Mouse (Mus musculus) embryonic facial prominence, embryonic 12.5 days (tissue): Measurements from ENCODE around the gene Pde8a. TPM values are rescaled to one million over a fixed set of nuclear protein-coding genes. Genes with fewer than 3 reads are reported as not detected.

Source experiments
- ATAC-seq: fragments of 200-750 bp; cut with Nextera tagmentation; 2 replicates; pipeline ENCODE4 v1.8.0; 2017; ENCODE audit not compliant: insufficient number of reproducible peaks, insufficient read depth, low FRiP score, low TSS enrichment
- H3K27ac ChIP-seq: fragments of 300-500 bp; sonication (generic); 2 replicates; pipeline ENCODE4 v1.5.1; 2016; ENCODE audit warnings: mild to moderate bottlenecking
- H3K27me3 ChIP-seq: fragments of 300-500 bp; sonication (generic); 2 replicates; pipeline ENCODE4 v1.6.1; 2016; ENCODE audit warnings: mild to moderate bottlenecking, moderate library complexity
- H3K36me3 ChIP-seq: fragments of 300-500 bp; sonication (generic); 2 replicates; pipeline ENCODE4 v1.6.1; 2016; ENCODE audit warnings: mild to moderate bottlenecking
- H3K4me1 ChIP-seq: fragments of 300-500 bp; sonication (generic); 2 replicates; pipeline ENCODE4 v1.6.1; 2016
- H3K4me2 ChIP-seq: fragments of 300-500 bp; sonication (generic); replicated peaks from 2 replicates; pipeline ENCODE4 v1.6.1; 2016; ENCODE audit warnings: mild to moderate bottlenecking, moderate library complexity
- H3K4me3 ChIP-seq: fragments of 300-500 bp; sonication (generic); 2 replicates; pipeline ENCODE4 v1.5.1; 2016; ENCODE audit warnings: mild to moderate bottlenecking
- H3K9ac ChIP-seq: fragments of 300-500 bp; sonication (generic); 2 replicates; pipeline ENCODE4 v1.6.1; 2016; ENCODE audit warnings: mild to moderate bottlenecking, moderate library complexity
- H3K9me3 ChIP-seq: fragments of 300-500 bp; sonication (generic); 2 replicates; pipeline ENCODE4 v1.6.1; 2016; ENCODE audit warnings: mild to moderate bottlenecking, moderate library complexity
- WGBS: fragments of 180-500 bp; shearing (Covaris S2); methylation state at CpG from one replicate; pipeline ENCODE4 v1.1.7; 2016; 5-methylcytosine and 5-hydroxymethylcytosine counted together
- polyA plus RNA-seq: library from polyadenylated mRNA; unstranded; fragments of >200 nt; fragmentation: Nextera tagmentation; extraction: Ambion mirVana; gene quantifications from 2 replicates; pipeline ENCODE4 v1.2.1, GENCODE M21; 2016

Gene Pde8a
- polyA plus RNA-seq, 1 experiment from 2014 or later, result 5.7 TPM

- Histone ChIP-seq H3K27me3 (no peaks in the 10 kb centered on the region), H3K4me3 (no peak overlapping the region), H3K4me2 (no peak overlapping the region), H3K27ac (no peak overlapping the region), H3K36me3 (no peaks in the 10 kb centered on the region), H3K4me1 (no peaks in the 10 kb centered on the region), H3K9ac (no peak overlapping the region), H3K9me3 (no peaks in the 10 kb centered on the region)
- WGBS, result 83% methylated on average over 5 of the region's 5 CpGs
- no peak for ATAC-seq
These were observed 108.4 kb downstream of the Pde8a start for GRCm38 (mm10) chr7:81321776-81322175.

GRCm38 (mm10) chr7:81326043-81326442, 112.6 kb downstream of the Pde8a start:
- Histone ChIP-seq H3K27me3 (no peaks in the 10 kb centered on the region), H3K4me3 (no peak overlapping the region), H3K27ac (no peak overlapping the region), H3K4me1 (no peaks in the 10 kb centered on the region), H3K4me2 (no peak overlapping the region), H3K9ac (no peak overlapping the region), H3K9me3 (no peaks in the 10 kb centered on the region), H3K36me3 (0 out of 2 replicates have a peak, but pooled peaks cover 10% of the 10 kb centered on the region)
- no peak for ATAC-seq
- WGBS, result 87% methylated on average over 12 of the region's 12 CpGs

GRCm38 (mm10) chr7:81326859-81327258, 113.5 kb downstream of the Pde8a start:
- WGBS, result 86% methylated on average over 6 of the region's 6 CpGs
- H3K27ac ChIP-seq, result no peak overlapping the region
- no peaks in the 10 kb centered on the region for H3K27me3 ChIP-seq
- H3K36me3 ChIP-seq, result 0 out of 2 replicates have a peak, but pooled peaks cover 10% of the 10 kb centered on the region
- ATAC-seq, result no peak
- no peak overlapping the region for H3K9ac ChIP-seq
- no peak overlapping the region for H3K4me3 ChIP-seq
- no peaks in the 10 kb centered on the region for H3K4me1 ChIP-seq
- no peak overlapping the region for H3K4me2 ChIP-seq
- H3K9me3 ChIP-seq, result no peaks in the 10 kb centered on the region

GRCm38 (mm10) chr7:81327661-81328060, 114.3 kb downstream of the Pde8a start:
- H3K9me3 ChIP-seq, result no peaks in the 10 kb centered on the region
- H3K9ac ChIP-seq, result no peak overlapping the region
- no peak overlapping the region for H3K4me2 ChIP-seq
- H3K27me3 ChIP-seq, result no peaks in the 10 kb centered on the region
- 79% methylated on average over 10 of the region's 10 CpGs for WGBS
- H3K4me3 ChIP-seq, result no peak overlapping the region
- H3K4me1 ChIP-seq, result no peaks in the 10 kb centered on the region
- H3K27ac ChIP-seq, result no peak overlapping the region
- H3K36me3 ChIP-seq, result peaks cover 15% of the 10 kb centered on the region
- ATAC-seq, result no peak

GRCm38 (mm10) chr7:81330767-81331166, 117.4 kb downstream of the Pde8a start:
- Histone ChIP-seq H3K9me3 (no peaks in the 10 kb centered on the region), H3K36me3 (peaks cover 26% of the 10 kb centered on the region), H3K9ac (no peak overlapping the region), H3K4me1 (no peaks in the 10 kb centered on the region), H3K27ac (no peak overlapping the region), H3K27me3 (no peaks in the 10 kb centered on the region), H3K4me3 (no peak overlapping the region), H3K4me2 (no peak overlapping the region)
- 29% methylated on average over 3 of the region's 3 CpGs for WGBS
- no peak for ATAC-seq

GRCm38 (mm10) chr7:81331851-81332250, 118.5 kb downstream of the Pde8a start:
- 85% methylated on average over 7 of the region's 7 CpGs for WGBS
- Histone ChIP-seq H3K27me3 (no peaks in the 10 kb centered on the region), H3K4me1 (no peaks in the 10 kb centered on the region), H3K36me3 (peaks cover 26% of the 10 kb centered on the region), H3K4me3 (no peak overlapping the region), H3K4me2 (no peak overlapping the region), H3K9ac (no peak overlapping the region), H3K27ac (no peak overlapping the region), H3K9me3 (no peaks in the 10 kb centered on the region)
- ATAC-seq, result no peak

- Histone ChIP-seq H3K4me3 (no peak overlapping the region), H3K9ac (no peak overlapping the region), H3K27me3 (no peaks in the 10 kb centered on the region), H3K4me2 (no peak overlapping the region), H3K27ac (peak overlapping the region; percentile 61), H3K4me1 (no peaks in the 10 kb centered on the region), H3K9me3 (no peaks in the 10 kb centered on the region), H3K36me3 (peaks cover 50% of the 10 kb centered on the region)
- ATAC-seq, result no peak
- WGBS, result 71% methylated on average over 18 of the region's 18 CpGs
These were observed 122.5 kb downstream of the Pde8a start for GRCm38 (mm10) chr7:81335705-81336431.

- Histone ChIP-seq H3K4me2 (no peak overlapping the region), H3K4me1 (no peaks in the 10 kb centered on the region), H3K9me3 (no peaks in the 10 kb centered on the region), H3K36me3 (peaks cover 55% of the 10 kb centered on the region), H3K27me3 (no peaks in the 10 kb centered on the region), H3K9ac (no peak overlapping the region), H3K4me3 (no peak overlapping the region), H3K27ac (peak overlapping the region; percentile 61; the same call in 1 of the 2 replicates)
- ATAC-seq, result no peak
- WGBS, result 37% methylated on average over 8 of the region's 8 CpGs
These were observed 123.0 kb downstream of the Pde8a start for GRCm38 (mm10) chr7:81336432-81336786.

GRCm38 (mm10) chr7:81337785-81338521, 124.6 kb downstream of the Pde8a start:
- no peak for ATAC-seq
- Histone ChIP-seq H3K9ac (no peak overlapping the region), H3K27ac (no peak overlapping the region), H3K4me2 (no peak overlapping the region), H3K4me1 (peaks cover 6% of the 10 kb centered on the region), H3K4me3 (no peak overlapping the region), H3K36me3 (peaks cover 63% of the 10 kb centered on the region), H3K9me3 (no peaks in the 10 kb centered on the region), H3K27me3 (no peaks in the 10 kb centered on the region)
- 95% methylated on average over 21 of the region's 21 CpGs for WGBS

- Histone ChIP-seq H3K9ac (no peak overlapping the region), H3K27ac (no peak overlapping the region), H3K9me3 (no peaks in the 10 kb centered on the region), H3K4me1 (peaks cover 11% of the 10 kb centered on the region), H3K4me2 (no peak overlapping the region), H3K4me3 (no peak overlapping the region), H3K27me3 (no peaks in the 10 kb centered on the region), H3K36me3 (peaks cover 67% of the 10 kb centered on the region)
- ATAC-seq, result no peak
- 82% methylated on average over 3 of the region's 3 CpGs for WGBS
These were observed 125.1 kb downstream of the Pde8a start for GRCm38 (mm10) chr7:81338522-81338873.

GRCm38 (mm10) chr7:81339783-81340182, 126.4 kb downstream of the Pde8a start:
- Histone ChIP-seq H3K4me3 (no peak overlapping the region), H3K27me3 (no peaks in the 10 kb centered on the region), H3K9ac (no peak overlapping the region), H3K4me1 (peaks cover 17% of the 10 kb centered on the region), H3K4me2 (no peak overlapping the region), H3K27ac (no peak overlapping the region), H3K9me3 (no peaks in the 10 kb centered on the region), H3K36me3 (peaks cover 67% of the 10 kb centered on the region)
- no peak for ATAC-seq
- WGBS, result 82% methylated on average over 4 of the region's 4 CpGs

GRCm38 (mm10) chr7:81341563-81341962, 128.2 kb downstream of the Pde8a start:
- WGBS, result 58% methylated on average over 3 of the region's 3 CpGs
- Histone ChIP-seq H3K4me2 (no peak overlapping the region), H3K27me3 (no peaks in the 10 kb centered on the region), H3K27ac (no peak overlapping the region), H3K9ac (no peak overlapping the region), H3K4me3 (no peak overlapping the region), H3K9me3 (no peaks in the 10 kb centered on the region), H3K36me3 (peaks cover 60% of the 10 kb centered on the region), H3K4me1 (peaks cover 17% of the 10 kb centered on the region)
- no peak for ATAC-seq
